Mouse (Mus musculus) midbrain, postnatal 0 days (tissue): ENCODE measurements around the gene Zfp513. TPM values are rescaled to one million over a fixed set of nuclear protein-coding genes. Genes with fewer than 3 reads are reported as not detected.

ENCODE experiments used
- ATAC-seq: fragments of 200-750 bp; cut with Nextera tagmentation; 2 replicates; pipeline ENCODE4 v1.8.0; 2017; ENCODE audit warnings: moderate number of reproducible peaks, mild to moderate bottlenecking, moderate TSS enrichment, moderate library complexity; ENCODE audit not compliant: low FRiP score
- DNase-seq: peaks from one replicate; pipeline ENCODE4 v3.0.0-alpha.2; 2015; ENCODE audit warnings: low spot score
- H3K27ac ChIP-seq: fragments of 300-500 bp; sonication (generic); 2 replicates; pipeline ENCODE4 v1.5.1; 2014; ENCODE audit warnings: low read depth, mild to moderate bottlenecking, low read length, mixed read lengths
- H3K27me3 ChIP-seq: fragments of 300-500 bp; sonication (generic); 2 replicates; pipeline ENCODE4 v1.6.1; 2014; ENCODE audit warnings: low read length, control low read depth, mixed read lengths; ENCODE audit not compliant: insufficient read depth
- H3K36me3 ChIP-seq: fragments of 300-500 bp; sonication (generic); 2 replicates; pipeline ENCODE4 v1.6.1; 2014; ENCODE audit warnings: low read length, control low read depth, mixed read lengths; ENCODE audit not compliant: insufficient read depth
- H3K4me1 ChIP-seq: fragments of 300-500 bp; sonication (generic); 2 replicates; pipeline ENCODE4 v1.6.1; 2014; ENCODE audit warnings: mild to moderate bottlenecking, control low read depth, antibody characterized with exemption, low read length, mixed read lengths; ENCODE audit not compliant: insufficient read depth
- H3K4me2 ChIP-seq: fragments of 300-500 bp; sonication (generic); 2 replicates; pipeline ENCODE4 v1.6.1; 2014; ENCODE audit warnings: low read depth, mild to moderate bottlenecking, low read length, mixed read lengths; ENCODE audit not compliant: poor library complexity, severe bottlenecking
- H3K4me3 ChIP-seq: fragments of 300-500 bp; sonication (generic); 2 replicates; pipeline ENCODE4 v1.5.1; 2014; ENCODE audit warnings: low read depth, mild to moderate bottlenecking, low read length, moderate library complexity
- H3K9ac ChIP-seq: fragments of 300-500 bp; sonication (generic); replicated peaks from 2 replicates; pipeline ENCODE4 v1.6.1; 2014; ENCODE audit warnings: mild to moderate bottlenecking, low read length, moderate library complexity, mixed read lengths; ENCODE audit not compliant: poor library complexity, severe bottlenecking
- H3K9me3 ChIP-seq: fragments of 300-500 bp; sonication (generic); 2 replicates; pipeline ENCODE4 v1.6.1; 2016; ENCODE audit warnings: low read length, control low read depth
- CTCF ChIP-seq: IDR thresholded peaks from 2 replicates; pipeline ENCODE4 v1.5.1; 2016; ENCODE audit warnings: antibody characterized with exemption, mild to moderate bottlenecking
- WGBS: fragments of 180-500 bp; shearing (Covaris S2); extraction: QIAGEN DNeasy Blood & Tissue Kit; methylation state at CpG from one replicate; pipeline ENCODE4 v1.1.7; 2014; 5-methylcytosine and 5-hydroxymethylcytosine counted together
- polyA plus RNA-seq: library from polyadenylated mRNA; unstranded; fragments of >200 nt; fragmentation: Nextera tagmentation; extraction: Ambion mirVana; gene quantifications from 2 replicates; pipeline ENCODE4 v1.2.1, GENCODE M21; 2015
- total RNA-seq: library from RNA; depleted of rRNA; stranded (reverse); fragments of >200 nt; gene quantifications from 2 replicates; pipeline ENCODE4 v1.2.3, GENCODE M21; 2014

Zfp513 gene
- total and polyA plus RNA-seq, 2 experiments from 2014 or later: 6.4 to 11.1 TPM

DNA sequence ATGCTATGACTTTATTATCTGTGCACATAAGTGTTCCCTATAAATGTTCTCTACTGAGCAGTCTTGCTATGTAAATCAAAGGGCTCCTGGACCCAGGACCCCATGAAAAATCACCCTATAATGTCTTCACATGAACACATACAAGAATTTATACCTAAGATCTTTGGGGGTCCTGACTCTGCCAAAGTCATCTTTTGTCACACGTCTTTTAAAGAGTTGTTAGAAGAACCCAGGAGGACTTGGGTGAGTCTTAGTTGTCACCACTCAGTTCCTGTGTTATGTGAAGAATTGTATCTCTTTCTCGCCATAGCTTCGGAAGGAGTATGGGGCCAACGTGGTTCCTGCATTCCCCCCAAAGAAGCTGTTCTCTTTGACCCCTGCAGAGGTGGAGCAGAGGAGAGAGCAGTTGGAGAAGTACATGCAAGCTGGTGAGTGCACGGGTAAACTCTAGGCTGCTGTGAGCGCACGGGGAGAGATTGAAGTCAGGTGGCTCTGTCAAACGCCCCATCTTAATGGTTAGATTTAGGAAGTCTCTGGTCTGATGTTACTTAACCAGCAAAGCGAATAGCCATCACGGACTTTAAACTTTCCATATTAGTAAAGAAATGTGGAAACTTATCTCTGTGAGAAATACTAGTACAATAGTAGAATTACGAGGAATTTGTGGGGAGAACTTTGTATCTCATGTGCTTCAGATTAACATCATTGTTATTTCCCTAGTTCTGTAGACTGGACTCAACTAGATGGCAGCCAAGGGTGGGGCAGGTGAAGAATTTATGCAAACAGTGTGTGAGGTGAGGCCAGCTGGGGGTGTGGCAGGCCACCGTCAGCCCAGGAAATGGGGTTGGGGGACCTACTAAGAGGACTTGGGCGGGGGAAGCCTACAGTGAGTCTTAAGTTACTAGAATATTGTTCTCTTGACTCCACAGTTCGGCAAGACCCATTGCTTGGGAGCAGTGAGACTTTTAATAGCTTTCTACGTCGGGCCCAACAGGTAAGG lies 7.3 kb downstream of the Zfp513 start:
- Histone ChIP-seq H3K4me2 (peak overlapping the region; percentile 85; the same call in 1 of the 2 replicates), H3K27me3 (no peaks in the 10 kb centered on the region), H3K9ac (no peak overlapping the region), H3K36me3 (peaks cover 62% of the 10 kb centered on the region), H3K4me1 (no peaks in the 10 kb centered on the region), H3K4me3 (peak overlapping the region; percentile 66; the same call in 1 of the 2 replicates), H3K9me3 (no peaks in the 10 kb centered on the region), H3K27ac (no peak overlapping the region)
- TF ChIP-seq CTCF: no peak
- DNase-seq: no peak
- 95% methylated on average over 16 of the region's 16 CpGs for WGBS
- no peak for ATAC-seq

DNA sequence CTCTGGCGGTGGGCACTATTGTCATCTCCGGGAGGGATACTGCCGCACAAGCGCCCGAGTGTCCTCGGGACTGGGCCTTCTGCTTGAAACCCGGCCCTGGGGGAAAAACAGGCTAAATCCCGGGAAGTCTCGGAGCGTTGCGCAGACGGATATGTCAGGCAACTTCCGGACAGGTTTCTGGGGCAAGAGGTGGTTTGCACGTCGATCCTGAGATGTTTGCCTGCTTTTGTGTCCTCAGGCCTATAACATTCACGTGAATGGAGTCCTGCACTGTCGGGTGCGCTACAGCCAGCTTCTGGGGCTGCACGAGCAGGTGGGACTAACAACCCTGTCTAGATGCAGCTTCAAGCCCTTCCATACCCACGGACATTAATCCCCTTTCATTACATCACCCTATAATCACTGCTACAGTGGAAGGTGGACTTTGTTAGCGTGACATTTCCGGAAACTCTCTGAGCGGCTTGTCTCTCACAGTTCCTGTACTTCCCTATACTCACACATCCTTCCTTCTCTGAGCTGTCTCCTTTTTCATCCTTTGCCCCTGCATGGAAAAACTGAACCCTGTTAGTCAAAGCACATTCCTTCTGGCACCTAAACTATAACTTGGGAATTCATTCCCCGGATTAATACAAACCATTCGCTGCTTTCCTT lies 8.3 kb downstream of the Zfp513 start:
- Histone ChIP-seq H3K4me3 (peak overlapping the region; percentile 66), H3K9ac (peak overlapping the region; percentile 93), H3K9me3 (no peaks in the 10 kb centered on the region), H3K4me2 (peak overlapping the region; percentile 85), H3K27me3 (no peaks in the 10 kb centered on the region), H3K27ac (peak overlapping the region; percentile 87), H3K4me1 (no peaks in the 10 kb centered on the region), H3K36me3 (peaks cover 58% of the 10 kb centered on the region)
- ATAC-seq (no peak), DNase-seq (no peak)
- 14% methylated on average over 25 of the region's 25 CpGs for WGBS
- TF ChIP-seq CTCF: no peak

DNA sequence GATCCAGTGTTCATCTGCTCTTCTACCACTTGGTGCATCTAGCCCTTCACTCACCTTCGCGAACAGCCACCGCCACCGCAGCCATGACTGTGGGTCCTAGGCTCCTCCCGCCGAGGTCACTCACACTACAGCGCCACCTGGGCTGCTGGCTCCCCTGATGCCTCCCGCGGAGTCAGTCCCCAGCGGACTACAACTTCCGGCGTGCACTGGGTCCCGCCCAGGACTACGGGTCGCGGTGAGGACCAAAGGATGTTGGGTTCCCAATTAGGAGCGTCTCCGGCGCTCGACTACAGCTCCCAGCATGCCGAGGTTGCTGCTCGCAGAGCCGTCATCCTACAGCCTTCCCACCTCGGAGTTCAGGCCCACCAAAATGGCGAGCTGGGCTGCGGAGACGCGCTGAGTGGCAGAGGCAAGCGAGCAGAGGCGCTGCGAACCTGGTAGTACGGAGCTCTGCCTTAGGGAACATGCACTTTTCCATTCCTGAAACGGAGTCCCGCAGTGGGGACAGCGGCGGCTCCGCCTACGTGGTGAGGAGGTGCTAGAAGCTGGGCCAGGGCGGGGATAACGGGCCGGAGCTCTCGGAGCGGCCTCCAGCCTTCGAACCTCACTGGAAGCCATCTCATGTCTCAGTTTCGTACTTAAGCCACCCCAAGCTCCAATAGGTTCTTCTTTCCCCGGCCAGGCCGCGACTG lies 9.0 kb downstream of the Zfp513 start, which contains the start of the genes Snx17 and Eif2b4:
Gene Snx17, plus strand, starts transcription at position 289 of the 692 bp plus-strand sequence.
Gene Eif2b4, minus strand, starts transcription at position 492 of the 692 bp plus-strand sequence.
- whole genome bisulfite sequencing: under 1% methylated on average over 48 of the region's 48 CpGs
- Histone ChIP-seq H3K27ac (peak within 1 kb of the TSS; percentile 87), H3K36me3 (peaks cover 58% of the 10 kb centered on the region), H3K4me1 (no peaks in the 10 kb centered on the region), H3K27me3 (no peaks in the 10 kb centered on the region), H3K9me3 (no peaks in the 10 kb centered on the region), H3K4me2 (peak within 1 kb of the TSS; percentile 85), H3K4me3 (peak within 1 kb of the TSS; percentile 66), H3K9ac (peak within 1 kb of the TSS; percentile 93)
- ATAC-seq (peak; percentile 95), DNase-seq (peak; percentile 99)
- TF ChIP-seq CTCF: peak; percentile 81

DNA sequence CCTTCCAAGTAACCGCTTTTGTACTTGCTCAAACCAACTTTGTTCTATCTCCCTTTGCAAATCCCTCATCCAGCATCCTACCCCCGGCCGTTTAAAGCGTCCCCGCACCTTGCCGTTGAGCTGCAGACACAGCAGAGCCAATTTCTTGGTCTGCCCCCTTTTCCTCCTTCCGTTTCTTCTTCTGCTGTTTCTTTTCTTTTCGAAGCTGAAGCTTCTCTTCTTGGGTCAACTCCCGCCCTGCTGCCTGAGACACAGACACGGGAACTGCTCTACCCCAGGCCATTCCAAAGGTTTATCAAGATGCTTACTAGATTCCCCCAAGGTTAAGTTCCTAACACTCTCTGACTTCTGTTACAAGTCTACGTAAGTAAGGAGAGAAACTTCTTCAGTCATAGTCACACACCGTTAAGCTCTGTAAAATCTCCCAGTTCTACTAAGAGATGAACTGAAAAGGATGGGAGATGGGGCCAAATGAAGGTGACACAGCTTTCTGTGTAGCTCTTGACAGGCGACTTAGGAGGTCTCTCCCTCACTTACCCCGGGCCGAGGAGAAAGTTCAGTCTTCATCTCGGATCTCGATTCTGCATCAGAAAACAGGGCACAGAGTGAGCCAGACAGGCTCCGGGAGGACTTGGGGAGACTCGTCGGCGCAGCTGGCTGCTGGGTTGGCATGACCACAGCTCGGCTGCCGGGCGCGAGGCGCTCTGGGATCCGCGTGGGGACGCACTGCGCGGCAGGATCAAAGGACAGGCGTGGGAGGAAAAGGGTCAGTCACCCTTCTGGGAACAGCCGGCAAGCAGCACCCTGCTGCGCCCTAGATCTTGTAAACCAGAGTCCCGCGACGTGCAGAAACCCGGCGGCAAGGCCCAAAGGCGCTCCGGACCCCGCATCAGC lies 9.8 kb downstream of the Zfp513 start:
- no peaks in the 10 kb centered on the region for H3K4me1 ChIP-seq
- DNase-seq: peak; percentile 70
- peak overlapping the region; percentile 85 for H3K4me2 ChIP-seq
- no peaks in the 10 kb centered on the region for H3K27me3 ChIP-seq
- no peak for TF ChIP-seq CTCF
- H3K36me3 ChIP-seq: peaks cover 58% of the 10 kb centered on the region
- 15% methylated on average over 42 of the region's 42 CpGs for WGBS
- H3K27ac ChIP-seq: peak overlapping the region; percentile 87
- H3K9ac ChIP-seq: peak overlapping the region; percentile 74
- ATAC-seq: peak; percentile 76
- no peaks in the 10 kb centered on the region for H3K9me3 ChIP-seq
- H3K4me3 ChIP-seq: peak overlapping the region; percentile 66

DNA sequence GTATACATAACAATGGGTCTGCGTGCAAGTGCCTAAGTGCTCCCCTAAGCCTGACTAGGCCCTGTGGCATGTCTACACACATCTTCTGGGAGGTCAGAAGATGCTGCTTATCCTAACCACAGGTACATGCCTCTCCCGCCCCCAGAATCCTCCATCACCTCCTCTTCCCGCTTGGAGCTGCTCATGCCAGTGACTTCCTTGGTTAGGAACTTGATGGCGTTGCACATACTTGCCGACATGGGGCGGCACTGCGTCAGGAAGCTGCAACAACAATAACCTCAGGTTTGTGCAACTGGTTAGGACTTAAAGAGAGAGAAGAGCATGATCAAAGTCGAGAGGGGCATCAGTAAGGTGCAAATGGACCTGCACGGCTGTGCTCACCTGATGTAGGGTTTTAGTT lies 11.9 kb downstream of the Zfp513 start:
- no peak for TF ChIP-seq CTCF
- no peak overlapping the region for H3K4me3 ChIP-seq
- DNase-seq: no peak
- H3K4me1 ChIP-seq: no peaks in the 10 kb centered on the region
- no peak overlapping the region for H3K4me2 ChIP-seq
- peaks cover 46% of the 10 kb centered on the region for H3K36me3 ChIP-seq
- WGBS: 88% methylated on average over 9 of the region's 9 CpGs
- H3K27ac ChIP-seq: no peak overlapping the region
- no peaks in the 10 kb centered on the region for H3K9me3 ChIP-seq
- H3K27me3 ChIP-seq: no peaks in the 10 kb centered on the region
- no peak overlapping the region for H3K9ac ChIP-seq
- ATAC-seq: no peak
